Mouse (Mus musculus): Measurements from ENCODE around the gene Bbs7.

GRCm38 (mm10) chr3:36524466-36524865 lies 88.8 kb downstream of the Bbs7 start:
- TF ChIP-seq POLR2A (IDR thresholded peaks at IDR 0.05; ENCODE audit: borderline replicate concordance, extremely low read depth, low read depth, low read length) (no peak), CTCF (IDR thresholded peaks at IDR 0.05; ENCODE audit: insufficient read depth, low read length) (no peak)

All from lung, adult 2 months (tissue).